Mouse (Mus musculus): Measurements from ENCODE around the gene Adar. TPM values are rescaled to one million over a fixed set of nuclear protein-coding genes. Genes with fewer than 3 reads are reported as not detected.

Gene Adar
- total RNA-seq, 2 experiments from 2014 or later: 137 to 151 TPM

DNA sequence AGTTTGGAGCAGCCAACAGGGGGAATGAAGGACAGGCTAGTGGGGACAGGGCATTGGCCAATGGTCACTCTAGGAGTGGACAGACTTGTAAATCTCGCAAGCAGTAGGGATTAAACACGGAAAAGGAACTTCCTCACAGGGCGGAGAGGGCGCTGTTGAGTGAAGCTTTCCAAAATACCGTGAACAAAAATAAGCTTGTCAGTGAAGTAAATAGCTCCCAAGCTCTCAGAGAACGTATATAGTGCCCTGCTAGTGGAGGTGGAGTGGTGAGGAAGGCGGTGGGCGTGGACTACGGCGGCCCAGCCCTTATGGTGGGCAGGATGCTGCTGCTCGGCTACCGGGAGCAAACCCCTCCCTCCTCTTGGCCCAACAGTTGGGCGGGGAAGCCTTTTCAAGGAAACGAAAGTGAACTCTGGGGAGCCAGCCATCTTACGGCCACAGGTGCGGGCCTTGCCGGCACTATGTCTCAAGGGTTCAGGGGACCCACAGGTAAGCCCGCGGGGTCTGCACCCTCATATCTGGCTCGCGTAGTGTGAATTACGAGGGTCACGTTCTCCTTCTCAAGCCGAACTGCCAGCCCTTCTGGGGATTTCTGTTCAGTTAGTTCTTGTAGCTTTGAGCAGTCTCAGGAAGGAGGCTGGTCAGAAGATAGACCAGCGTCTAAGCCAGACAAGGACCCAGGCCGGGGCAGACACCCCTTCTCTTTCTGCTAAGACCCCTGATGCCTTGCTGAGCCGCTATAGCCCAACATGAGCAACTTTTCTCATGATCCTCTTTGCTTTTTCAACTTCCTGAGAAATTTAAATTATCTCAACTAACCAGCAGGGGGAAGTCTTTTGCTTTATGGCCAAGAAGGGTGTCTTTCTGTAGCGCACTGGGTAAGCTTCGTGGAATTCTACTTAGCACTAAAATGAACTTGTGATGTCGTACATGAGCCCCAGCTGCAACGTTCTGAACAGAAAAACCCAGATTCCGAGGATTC lies 15.8 kb downstream of the Adar start:
- DNase-seq (ENCODE audit: low spot score in 2 of 2): peak; percentile 50 to 57

- no peak for DNase-seq (ENCODE audit: low spot score in 2 of 2)
Measured at GRCm38 (mm10) chr3:89732091-89732490, 17.3 kb downstream of the Adar start.

GRCm38 (mm10) chr3:89738509-89738908 lies 23.7 kb downstream of the Adar start:
- DNase-seq (ENCODE audit: low spot score in 2 of 2): no peak

GRCm38 (mm10) chr3:89752307-89752706 lies 37.5 kb downstream of the Adar start:
- DNase-seq (ENCODE audit: low spot score in 2 of 2): no peak

GRCm38 (mm10) chr3:89755283-89755682 lies 40.5 kb downstream of the Adar start:
- no peak for DNase-seq (ENCODE audit: low spot score in 2 of 2)

GRCm38 (mm10) chr3:89757851-89758250 lies 43.0 kb downstream of the Adar start:
- no peak for DNase-seq (ENCODE audit: low spot score in 2 of 2)

GRCm38 (mm10) chr3:89759786-89760185 lies 45.0 kb downstream of the Adar start:
- no peak for DNase-seq (ENCODE audit: low spot score in 2 of 2)

DNA sequence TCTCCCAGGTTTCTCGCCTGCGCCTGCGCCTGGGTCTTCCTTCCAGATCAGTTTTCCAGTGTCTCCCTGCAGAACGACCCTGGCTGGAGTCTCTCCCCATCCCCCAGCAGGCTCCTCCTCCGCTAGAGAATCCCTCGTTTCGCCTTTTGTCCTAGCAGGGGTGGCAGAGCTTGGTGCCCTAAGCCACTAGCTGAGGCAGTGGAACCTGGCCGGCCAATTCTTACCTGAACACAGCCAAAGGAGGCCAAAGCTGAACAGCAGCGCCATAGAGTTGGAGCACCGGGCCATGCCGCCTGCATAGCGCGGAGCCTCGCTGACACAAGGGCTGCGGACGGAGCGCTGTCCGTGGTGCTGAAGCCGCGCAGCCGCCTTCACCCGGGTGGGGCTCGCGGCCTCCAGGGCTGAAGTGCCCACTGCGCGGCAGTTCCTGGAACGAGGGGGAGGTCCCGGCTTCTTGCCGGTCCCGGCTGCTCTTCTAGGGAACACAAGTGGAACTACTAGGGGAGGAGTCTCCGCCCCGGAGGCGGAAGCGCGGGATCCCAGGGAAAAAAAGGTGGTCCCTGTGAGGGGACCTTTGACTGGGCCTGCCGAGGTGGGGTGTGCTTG lies 49.4 kb downstream of the Adar start, which contains the start of gene Chrnb2:
TSS of gene Chrnb2 (minus strand) at position 514 of the 606 bp plus-strand sequence.
- DNase-seq (ENCODE audit: low spot score in 2 of 2): peak; percentile 44 to 50

DNA sequence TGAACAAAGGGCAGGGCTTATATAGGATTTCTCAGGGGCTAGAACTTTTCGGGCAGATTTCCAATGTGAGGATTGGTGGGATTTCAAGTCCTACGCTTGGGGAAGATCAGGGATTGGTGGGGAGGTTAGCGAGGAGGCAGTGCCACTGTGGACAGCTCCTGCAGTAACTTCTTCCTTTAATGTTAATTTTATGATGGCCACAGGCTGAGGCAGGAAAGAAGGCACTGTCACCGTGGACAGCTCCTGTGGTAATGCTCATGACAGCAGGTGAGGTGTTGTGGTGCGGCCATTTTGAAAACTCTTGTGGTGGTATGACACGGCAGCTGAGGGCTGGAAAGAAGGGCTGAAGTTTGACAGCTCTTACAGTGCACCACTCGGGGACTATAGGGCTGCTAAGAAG lies 54.8 kb downstream of the Adar start:
- DNase-seq (ENCODE audit: low spot score in 2 of 2): no peak

GRCm38 (mm10) chr3:89770425-89771002 lies 55.7 kb downstream of the Adar start:
- DNase-seq (ENCODE audit: low spot score in 2 of 2): no peak

DNA sequence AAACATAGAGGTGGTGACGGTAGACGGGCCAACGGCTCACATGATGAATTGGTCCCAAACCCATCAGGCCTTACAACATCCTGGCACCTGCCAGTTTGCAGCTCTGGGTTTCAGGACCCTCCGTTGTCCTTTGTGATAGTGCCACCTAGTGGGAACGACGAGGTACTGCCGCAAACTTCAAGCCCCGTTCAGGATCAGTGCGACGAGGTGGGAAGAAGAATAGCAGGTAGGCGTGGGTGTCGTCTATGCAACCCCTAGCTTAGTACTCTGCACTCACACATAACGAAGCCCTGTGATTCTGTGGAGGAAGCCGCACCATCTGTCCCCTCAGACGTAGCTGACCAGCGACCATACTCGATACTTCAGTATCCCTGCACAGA lies 57.8 kb downstream of the Adar start:
- peak; percentile 81 to 82 for DNase-seq (ENCODE audit: low spot score in 2 of 2)

DNA sequence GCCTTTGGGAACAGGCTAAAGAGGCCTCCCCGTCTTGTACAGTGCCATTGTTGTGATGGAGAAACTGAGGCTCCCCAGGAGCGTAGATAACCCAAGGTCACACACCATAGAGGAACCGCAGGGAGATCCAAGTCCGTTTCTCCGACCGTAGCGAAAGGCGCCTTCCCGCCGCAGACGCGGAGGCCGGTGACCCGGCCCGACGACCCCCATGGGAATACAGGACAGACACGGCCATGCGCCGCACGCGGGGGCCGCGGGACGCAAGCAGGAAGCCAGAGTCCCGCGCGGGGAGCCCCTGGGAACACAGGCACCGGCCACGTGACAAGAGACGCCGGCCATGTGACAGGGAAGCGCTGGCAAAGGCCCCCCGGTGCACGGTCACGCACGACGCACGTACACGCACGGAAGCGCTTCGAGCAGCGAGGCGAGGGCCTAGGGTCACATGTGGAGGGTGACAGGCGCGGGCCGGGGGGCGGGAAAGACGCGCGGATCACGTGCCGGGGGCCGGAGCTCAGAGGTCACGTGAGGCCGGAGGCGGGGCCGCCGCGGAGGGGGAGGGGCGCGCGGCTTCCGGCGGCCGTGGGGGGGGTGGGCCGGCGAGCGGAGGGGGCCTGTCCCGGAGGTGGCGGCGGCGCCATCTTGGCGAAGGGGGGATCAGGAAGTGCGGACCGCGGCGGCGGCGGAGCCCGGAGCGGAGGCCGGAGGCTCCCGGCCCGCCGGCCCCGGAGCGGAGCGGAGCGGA lies 58.3 kb downstream of the Adar start, which contains the start of gene Ube2q1:
TSS of gene Ube2q1 (plus strand) at position 649 of the 742 bp plus-strand sequence.
- DNase-seq (ENCODE audit: low spot score in 2 of 2): peak; percentile 95 to 98

DNA sequence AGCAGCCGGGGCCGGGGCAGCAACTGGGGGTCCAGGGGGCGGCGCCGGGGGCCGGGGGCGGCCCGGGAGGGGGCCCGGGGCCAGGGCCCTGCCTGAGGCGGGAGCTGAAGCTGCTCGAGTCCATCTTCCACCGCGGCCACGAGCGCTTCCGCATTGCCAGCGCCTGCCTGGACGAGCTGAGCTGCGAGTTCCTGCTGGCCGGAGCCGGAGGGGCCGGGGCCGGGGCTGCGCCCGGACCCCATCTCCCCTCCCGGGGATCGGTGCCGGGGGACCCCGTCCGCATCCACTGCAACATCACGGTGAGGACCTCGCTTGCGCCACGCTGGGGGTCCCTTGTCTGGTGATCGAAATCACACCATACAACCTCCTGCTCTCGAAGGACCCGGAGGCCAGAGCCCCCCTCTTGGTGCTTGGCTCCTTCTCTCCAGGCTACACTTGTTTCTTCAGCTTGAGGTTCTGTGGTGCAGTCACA lies 59.0 kb downstream of the Adar start:
- DNase-seq (ENCODE audit: low spot score in 2 of 2): no peak

GRCm38 (mm10) chr3:89774236-89774960 lies 59.6 kb downstream of the Adar start:
- DNase-seq (ENCODE audit: low spot score in 2 of 2): no peak

DNA sequence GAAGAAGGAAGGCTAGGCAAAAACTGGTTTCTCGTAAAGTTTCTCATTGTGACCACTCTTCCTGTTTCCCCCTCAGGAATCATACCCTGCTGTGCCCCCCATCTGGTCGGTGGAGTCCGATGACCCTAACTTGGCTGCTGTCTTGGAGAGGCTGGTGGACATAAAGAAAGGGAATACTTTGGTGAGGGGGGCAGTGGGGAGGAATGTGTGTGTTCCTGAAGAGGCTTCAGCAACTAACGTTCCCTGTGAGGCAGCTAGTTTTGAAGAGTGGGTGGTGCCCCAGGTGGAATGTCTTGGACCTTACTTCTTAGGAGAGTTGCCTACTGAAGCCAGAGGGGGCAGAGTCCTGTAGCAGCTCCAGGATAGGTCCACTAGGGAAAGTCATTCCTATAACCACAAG lies 61.2 kb downstream of the Adar start:
- no peak for DNase-seq (ENCODE audit: low spot score in 2 of 2)

DNA sequence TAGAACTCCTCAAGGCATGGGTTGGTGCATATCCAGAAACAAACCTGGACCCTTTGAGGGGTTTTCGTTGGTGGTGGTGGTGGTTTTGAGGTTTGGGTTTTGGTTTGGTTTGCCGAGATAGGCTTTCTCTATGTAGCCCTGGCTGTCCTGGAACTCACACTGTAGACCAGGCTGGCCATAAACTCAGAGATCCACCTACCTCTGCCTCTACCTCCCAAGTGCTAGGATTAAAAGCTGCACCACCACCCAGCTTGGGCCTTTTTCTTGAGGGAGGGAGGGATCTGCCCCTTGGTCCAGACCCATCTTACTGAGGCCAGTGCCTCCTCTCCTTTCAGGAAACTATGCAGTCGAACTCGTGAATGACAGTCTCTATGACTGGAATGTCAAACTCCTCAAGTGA lies 65.3 kb downstream of the Adar start:
- DNase-seq (ENCODE audit: low spot score in 2 of 2): no peak

DNA sequence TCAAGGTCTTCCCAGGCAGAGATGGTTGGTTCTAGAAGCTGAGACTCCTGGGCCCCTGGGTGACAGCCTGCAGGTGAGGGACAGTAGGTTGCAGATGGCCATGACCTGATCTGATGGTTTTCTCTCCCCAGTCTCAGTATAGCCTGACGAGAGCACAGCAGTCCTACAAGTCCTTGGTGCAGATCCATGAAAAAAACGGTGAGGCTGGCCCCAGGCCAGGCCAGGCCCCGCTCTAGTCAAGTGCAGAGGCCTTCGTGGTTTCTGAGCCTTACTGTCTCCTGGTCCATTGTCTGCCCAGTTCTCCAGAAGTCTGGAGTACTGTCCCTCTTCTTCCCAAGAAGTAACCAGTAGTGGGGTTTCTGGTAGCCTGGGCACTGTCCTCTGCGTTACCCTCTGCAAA lies 66.8 kb downstream of the Adar start:
- DNase-seq (ENCODE audit: low spot score in 2 of 2): no peak

GRCm38 (mm10) chr3:89784991-89785753 lies 70.3 kb downstream of the Adar start:
- DNase-seq (ENCODE audit: low spot score in 2 of 2): peak; percentile 58 to 67

GRCm38 (mm10) chr3:89786275-89786674 lies 71.5 kb downstream of the Adar start:
- no peak for DNase-seq (ENCODE audit: low spot score in 2 of 2)

Measured in left cerebral cortex, adult 18-20 months (tissue).